Mouse (Mus musculus): ENCODE measurements at regions not wholly inside any gene's neighbourhood (a gene's known extent, or its start where the extent isn't known, plus 50 kb on each side); places are given as distances from the start of the nearest gene placed in this dataset.

GRCm38 (mm10) chr13:44421426-44421825, 307.8 kb upstream of the Jarid2 start:
- TF ChIP-seq POU5F1 (IDR thresholded peaks at IDR 0.05; ENCODE audit: borderline replicate concordance, low read length): no peak
- no peak for TF ChIP-seq CTCF (conservative IDR thresholded peaks at IDR 0.05; ENCODE audit: low read length)
- TF ChIP-seq NANOG (IDR thresholded peaks at IDR 0.05; ENCODE audit: borderline replicate concordance, low read length): no peak

All from E14TG2a.4 (cell line).